Mouse (Mus musculus) kidney, postnatal 0 days (tissue): Measurements from ENCODE around the gene Prn. TPM values are rescaled to one million over a fixed set of nuclear protein-coding genes. Genes with fewer than 3 reads are reported as not detected.

Experiments
- ATAC-seq: fragments of 200-750 bp; cut with Nextera tagmentation; replicated peaks from 2 replicates; pipeline ENCODE4 v1.8.0; 2017; ENCODE audit warnings: low read depth, moderate number of reproducible peaks, moderate TSS enrichment, moderate library complexity; ENCODE audit not compliant: low FRiP score
- DNase-seq: peaks from one replicate; pipeline ENCODE4 v3.0.0-alpha.2; 2016; ENCODE audit warnings: low spot score
- H3K27ac ChIP-seq: fragments of 300-500 bp; sonication (generic); 2 replicates; pipeline ENCODE4 v1.5.1; 2014; ENCODE audit warnings: mild to moderate bottlenecking
- H3K27me3 ChIP-seq: fragments of 300-500 bp; sonication (generic); 2 replicates; pipeline ENCODE4 v1.6.1; 2014; ENCODE audit warnings: low read length, mixed read lengths; ENCODE audit not compliant: insufficient read depth
- H3K36me3 ChIP-seq: fragments of 300-500 bp; sonication (generic); 2 replicates; pipeline ENCODE4 v1.6.1; 2014; ENCODE audit warnings: low read length, mixed read lengths; ENCODE audit not compliant: insufficient read depth
- H3K4me1 ChIP-seq: fragments of 300-500 bp; sonication (generic); replicated peaks from 2 replicates; pipeline ENCODE4 v1.6.1; 2014; ENCODE audit warnings: antibody characterized with exemption, low read length, mixed read lengths; ENCODE audit not compliant: insufficient read depth
- H3K4me2 ChIP-seq: fragments of 300-500 bp; sonication (generic); 2 replicates; pipeline ENCODE4 v1.6.1; 2014; ENCODE audit warnings: mild to moderate bottlenecking, low read length, moderate library complexity, mixed read lengths
- H3K4me3 ChIP-seq: fragments of 300-500 bp; sonication (generic); replicated peaks from 2 replicates; pipeline ENCODE4 v1.5.1; 2014; ENCODE audit warnings: low read depth, low read length
- H3K9ac ChIP-seq: fragments of 300-500 bp; sonication (generic); 2 replicates; pipeline ENCODE4 v1.6.1; 2014; ENCODE audit warnings: low read depth, low read length
- H3K9me3 ChIP-seq: fragments of 300-500 bp; sonication (generic); replicated peaks from 2 replicates; pipeline ENCODE4 v1.6.1; 2016; ENCODE audit warnings: low read length, inconsistent platforms, mixed read lengths
- CTCF ChIP-seq: IDR thresholded peaks from 2 replicates; pipeline ENCODE4 v1.5.1; 2016; ENCODE audit warnings: antibody characterized with exemption, low read depth, mild to moderate bottlenecking, moderate library complexity
- WGBS: fragments of 180-500 bp; shearing (Covaris S2); extraction: QIAGEN DNeasy Blood & Tissue Kit; methylation state at CpG from one replicate; pipeline ENCODE4 v1.1.7; 2014; 5-methylcytosine and 5-hydroxymethylcytosine counted together
- polyA plus RNA-seq: library from polyadenylated mRNA; unstranded; fragments of >200 nt; fragmentation: Nextera tagmentation; extraction: Ambion mirVana; gene quantifications from 2 replicates; pipeline ENCODE4 v1.2.1, GENCODE M21; 2015

The Prn gene
- polyA plus RNA-seq, 1 experiment from 2014 or later = 0.20 TPM

GRCm38 (mm10) chr2:131910847-131911246 lies 1.1 kb downstream of the Prn start:
- H3K9ac ChIP-seq = no peak overlapping the region
- H3K9me3 ChIP-seq = no peaks in the 10 kb centered on the region
- H3K4me1 ChIP-seq = peaks cover 12% of the 10 kb centered on the region; the same call in 1 of the 2 replicates
- H3K27ac ChIP-seq = no peak overlapping the region
- 49% methylated on average over 2 of the region's 2 CpGs for WGBS
- ATAC-seq = no peak
- TF ChIP-seq CTCF = no peak
- H3K27me3 ChIP-seq = no peaks in the 10 kb centered on the region
- no peak for DNase-seq
- H3K4me3 ChIP-seq = no peak overlapping the region
- peak overlapping the region; percentile 84 for H3K4me2 ChIP-seq
- no peaks in the 10 kb centered on the region for H3K36me3 ChIP-seq

- H3K4me2 ChIP-seq = peak overlapping the region; percentile 84; the same call in 1 of the 2 replicates
- no peak for TF ChIP-seq CTCF
- 32% methylated on average over 4 of the region's 4 CpGs for WGBS
- H3K27me3 ChIP-seq = no peaks in the 10 kb centered on the region
- H3K27ac ChIP-seq = no peak overlapping the region
- no peaks in the 10 kb centered on the region for H3K9me3 ChIP-seq
- H3K4me3 ChIP-seq = no peak overlapping the region
- no peaks in the 10 kb centered on the region for H3K36me3 ChIP-seq
- H3K9ac ChIP-seq = 0 out of 2 replicates have a peak overlapping the region, but pooled peaks have one; percentile 5
- peaks cover 12% of the 10 kb centered on the region; the same call in 1 of the 2 replicates for H3K4me1 ChIP-seq
- ATAC-seq = no peak
- no peak for DNase-seq
These were observed 1.6 kb downstream of the Prn start for GRCm38 (mm10) chr2:131911341-131911740.

GRCm38 (mm10) chr2:131912526-131913258 lies 2.9 kb downstream of the Prn start:
- H3K27ac ChIP-seq = no peak overlapping the region
- H3K4me2 ChIP-seq = no peak overlapping the region
- ATAC-seq (no peak), DNase-seq (peak; percentile 60)
- no peak overlapping the region for H3K4me3 ChIP-seq
- no peaks in the 10 kb centered on the region for H3K36me3 ChIP-seq
- H3K27me3 ChIP-seq = no peaks in the 10 kb centered on the region
- 46% methylated on average over 8 of the region's 8 CpGs for WGBS
- peaks cover 12% of the 10 kb centered on the region; the same call in 1 of the 2 replicates for H3K4me1 ChIP-seq
- H3K9ac ChIP-seq = no peak overlapping the region
- H3K9me3 ChIP-seq = no peaks in the 10 kb centered on the region
- TF ChIP-seq CTCF = no peak

- Histone ChIP-seq H3K4me1 (no peaks in the 10 kb centered on the region), H3K4me3 (no peak overlapping the region), H3K27ac (no peak overlapping the region), H3K4me2 (no peak overlapping the region), H3K9me3 (no peaks in the 10 kb centered on the region), H3K36me3 (0 out of 2 replicates have a peak, but pooled peaks cover 3% of the 10 kb centered on the region), H3K9ac (no peak overlapping the region), H3K27me3 (no peaks in the 10 kb centered on the region)
- DNase-seq (no peak), ATAC-seq (no peak)
- TF ChIP-seq CTCF = no peak
- 73% methylated on average over 7 of the region's 7 CpGs for WGBS
These were observed 22.6 kb downstream of the Prn start for GRCm38 (mm10) chr2:131932275-131932902.

GRCm38 (mm10) chr2:131933013-131933412 lies 23.3 kb downstream of the Prn start:
- no peak overlapping the region for H3K4me2 ChIP-seq
- no peak overlapping the region for H3K27ac ChIP-seq
- 51% methylated on average over 6 of the region's 6 CpGs for WGBS

GRCm38 (mm10) chr2:131933598-131933997 lies 23.8 kb downstream of the Prn start:
- no peak overlapping the region for H3K4me2 ChIP-seq

More at GRCm38 (mm10) chr2:131933013-131933412, 23.3 kb downstream of the Prn start:
- Histone ChIP-seq H3K9ac (no peak overlapping the region), H3K4me3 (no peak overlapping the region), H3K27me3 (no peaks in the 10 kb centered on the region), H3K9me3 (no peaks in the 10 kb centered on the region), H3K36me3 (0 out of 2 replicates have a peak, but pooled peaks cover 3% of the 10 kb centered on the region), H3K4me1 (no peaks in the 10 kb centered on the region)
- no peak for TF ChIP-seq CTCF
- DNase-seq (no peak), ATAC-seq (no peak)

More at GRCm38 (mm10) chr2:131933598-131933997, 23.8 kb downstream of the Prn start:
- 65% methylated on average over 3 of the region's 3 CpGs for WGBS
- H3K4me3 ChIP-seq = no peak overlapping the region
- H3K9me3 ChIP-seq = no peaks in the 10 kb centered on the region
- 0 out of 2 replicates have a peak, but pooled peaks cover 3% of the 10 kb centered on the region for H3K36me3 ChIP-seq
- DNase-seq (no peak), ATAC-seq (no peak)
- TF ChIP-seq CTCF = no peak
- H3K9ac ChIP-seq = no peak overlapping the region
- H3K4me1 ChIP-seq = no peaks in the 10 kb centered on the region
- no peak overlapping the region for H3K27ac ChIP-seq
- no peaks in the 10 kb centered on the region for H3K27me3 ChIP-seq
